Mouse (Mus musculus): ENCODE measurements around the gene Crtam.

The Crtam gene

GRCm38 (mm10) chr9:41004415-41004814 is at the start of gene Crtam:
TSS of gene Crtam (minus strand) at chr9:41004628.
- no peak for ATAC-seq (ENCODE audit: low TSS enrichment)

DNA sequence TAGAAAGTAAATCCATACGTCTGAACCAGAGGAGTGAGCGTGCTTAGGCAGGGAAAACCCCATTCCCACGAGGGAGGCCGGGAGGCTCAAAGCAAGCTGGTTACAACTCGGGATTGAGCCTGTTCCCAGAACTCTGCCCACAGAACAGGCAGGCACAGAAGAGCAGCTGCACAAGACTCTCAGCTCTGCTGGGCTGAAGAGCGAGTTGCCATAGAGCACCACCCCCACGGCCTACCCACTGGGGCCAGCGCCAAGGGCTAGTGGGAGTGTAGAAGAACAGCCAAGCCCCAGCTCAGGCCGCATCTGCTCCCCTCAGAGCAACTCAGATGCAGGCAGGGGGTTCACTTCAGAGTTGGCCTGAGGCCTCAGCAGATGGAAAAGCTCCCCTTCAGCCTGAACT is 49.7 kb upstream of the Crtam start:
- ATAC-seq (ENCODE audit: low TSS enrichment): peak; percentile 90

GRCm38 (mm10) chr9:41053478-41053877 is 49.0 kb upstream of the Crtam start:
- no peak for ATAC-seq (ENCODE audit: low TSS enrichment)

GRCm38 (mm10) chr9:41051080-41051932 is 46.9 kb upstream of the Crtam start:
- no peak; the same call in 1 of the 2 replicates for ATAC-seq (ENCODE audit: low TSS enrichment)

GRCm38 (mm10) chr9:41050331-41051079 is 46.1 kb upstream of the Crtam start:
- ATAC-seq (ENCODE audit: low TSS enrichment): peak; percentile 53

DNA sequence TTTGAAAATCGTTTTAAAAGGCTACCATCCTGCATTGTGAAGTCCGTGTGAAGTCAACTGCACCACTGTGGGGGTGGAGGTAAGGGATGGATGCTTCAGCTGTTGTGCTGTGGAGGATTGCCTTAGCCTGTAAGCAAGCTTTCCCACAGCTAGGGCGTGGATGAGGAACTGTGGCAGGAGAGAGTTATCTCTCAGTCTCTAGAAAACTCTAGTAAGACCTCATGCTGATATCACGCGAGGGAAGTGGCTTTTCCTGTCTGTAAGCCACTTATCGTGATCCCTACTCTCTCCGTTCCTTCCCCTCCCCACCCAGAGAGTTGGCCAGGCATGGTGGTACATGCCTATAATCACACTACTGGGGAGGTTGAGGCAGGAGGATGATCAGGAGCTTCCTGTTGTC is 44.9 kb upstream of the Crtam start:
- no peak for ATAC-seq (ENCODE audit: low TSS enrichment)

GRCm38 (mm10) chr9:41048820-41049219 is 44.4 kb upstream of the Crtam start:
- peak; percentile 50 for ATAC-seq (ENCODE audit: low TSS enrichment)

GRCm38 (mm10) chr9:41048216-41048615 is 43.8 kb upstream of the Crtam start:
- ATAC-seq (ENCODE audit: low TSS enrichment): no peak

DNA sequence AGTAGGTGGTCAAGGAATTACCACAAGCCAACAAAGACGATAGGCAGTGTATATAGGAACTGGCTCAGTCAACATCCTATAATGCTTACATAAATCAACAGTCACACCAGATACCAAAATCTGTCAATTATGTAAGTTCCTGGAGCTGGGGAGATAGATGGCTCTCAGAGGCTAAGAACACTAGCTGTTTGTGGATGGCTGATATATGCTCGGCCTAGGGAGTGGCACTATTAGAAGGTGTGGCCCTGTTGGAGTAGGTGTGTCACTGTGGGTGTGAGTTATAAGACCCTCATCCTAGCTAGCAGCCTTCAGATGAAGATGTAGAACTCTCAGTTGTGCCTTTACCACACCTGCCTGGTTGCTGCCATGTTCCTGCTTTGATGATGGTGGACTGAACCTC is 43.2 kb upstream of the Crtam start:
- ATAC-seq (ENCODE audit: low TSS enrichment): no peak

DNA sequence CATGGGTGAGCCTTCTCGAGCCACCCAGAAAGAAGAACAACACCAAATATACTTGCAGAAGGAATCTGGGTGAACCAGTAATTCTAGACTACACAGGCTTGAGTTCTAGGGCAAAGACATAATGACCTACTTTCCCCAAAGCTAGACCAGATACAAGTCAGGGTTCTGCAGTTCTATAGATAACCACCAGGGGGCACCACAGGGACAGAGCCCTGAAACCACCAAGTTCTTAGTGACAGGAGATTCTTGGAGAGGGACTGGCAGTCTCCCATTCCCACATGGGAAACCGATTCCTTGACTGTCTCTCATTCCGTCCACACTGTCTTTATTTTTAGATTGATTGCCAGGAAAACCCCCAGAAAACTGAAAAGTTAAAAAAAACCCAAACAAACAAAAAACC is 40.2 kb upstream of the Crtam start:
- ATAC-seq (ENCODE audit: low TSS enrichment): peak; percentile 71; the same call in 1 of the 2 replicates

- ATAC-seq (ENCODE audit: low TSS enrichment): no peak
Measured at GRCm38 (mm10) chr9:41043641-41044040, 39.2 kb upstream of the Crtam start.

DNA sequence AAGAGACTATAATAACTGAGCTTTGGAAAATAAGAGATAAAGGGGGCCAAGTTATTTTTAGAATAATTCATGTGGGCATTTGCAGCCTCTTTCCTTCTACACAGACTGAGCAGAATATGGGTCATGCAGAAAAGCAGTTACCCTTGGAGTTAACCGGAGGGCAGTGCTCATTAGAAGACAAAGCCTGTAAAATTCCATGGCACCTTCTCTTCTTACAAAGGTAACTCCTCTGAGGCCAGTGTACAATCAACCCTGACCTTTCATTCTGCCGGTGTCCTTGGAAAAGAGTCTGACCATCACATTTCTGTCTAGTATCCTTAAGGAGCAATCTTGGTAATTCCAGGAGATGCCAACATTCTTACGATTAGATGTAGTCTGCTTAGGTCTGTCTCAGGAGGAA is 37.0 kb upstream of the Crtam start:
- ATAC-seq (ENCODE audit: low TSS enrichment): no peak

GRCm38 (mm10) chr9:41038150-41038664 is 33.8 kb upstream of the Crtam start:
- no peak for ATAC-seq (ENCODE audit: low TSS enrichment)

DNA sequence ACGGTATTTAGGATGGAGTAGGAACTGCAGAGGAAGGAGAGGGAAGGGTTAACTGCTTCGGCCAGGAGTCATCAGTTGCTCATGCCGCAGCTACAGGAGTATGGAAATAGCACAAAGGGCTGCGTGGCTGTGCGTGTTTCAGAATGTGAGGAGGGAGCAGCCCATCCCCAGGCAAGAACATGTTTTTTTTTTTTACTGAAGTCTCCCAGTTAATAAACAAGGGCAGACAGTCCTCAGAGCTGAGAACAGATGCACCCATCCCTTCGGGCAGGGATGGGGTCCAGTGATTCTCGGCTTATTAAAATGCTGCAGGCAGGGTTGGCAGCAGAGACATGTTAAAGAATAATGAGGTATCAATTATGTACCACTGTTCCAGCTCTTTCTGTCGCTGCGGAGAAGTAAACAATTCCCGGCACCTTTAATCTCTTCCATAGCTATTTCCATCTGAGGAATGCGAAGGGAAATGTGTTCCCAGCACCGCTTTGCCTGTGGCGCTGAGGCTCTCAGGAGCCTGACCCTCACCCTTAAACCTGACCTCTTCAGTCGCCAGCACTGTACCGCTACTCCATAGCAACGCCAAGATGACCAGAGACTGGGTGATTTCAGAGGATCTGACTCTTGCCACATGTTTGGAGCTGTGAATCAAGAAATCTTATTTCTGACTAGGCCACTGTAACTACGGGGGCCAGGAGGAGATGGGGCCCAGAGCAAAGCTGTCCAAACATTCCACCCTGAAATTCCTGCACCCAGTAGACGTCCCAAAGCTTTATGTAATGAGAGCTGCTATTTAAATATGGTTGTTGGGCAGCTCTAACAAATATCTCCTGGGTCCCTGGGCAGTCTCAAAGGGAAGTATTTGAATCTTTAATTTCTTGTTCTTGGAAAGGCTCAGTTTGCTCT is 27.4 kb upstream of the Crtam start:
- no peak for ATAC-seq (ENCODE audit: low TSS enrichment)

- no peak; the same call in 1 of the 2 replicates for ATAC-seq (ENCODE audit: low TSS enrichment)
Measured at GRCm38 (mm10) chr9:41029827-41030226, 25.4 kb upstream of the Crtam start.

DNA sequence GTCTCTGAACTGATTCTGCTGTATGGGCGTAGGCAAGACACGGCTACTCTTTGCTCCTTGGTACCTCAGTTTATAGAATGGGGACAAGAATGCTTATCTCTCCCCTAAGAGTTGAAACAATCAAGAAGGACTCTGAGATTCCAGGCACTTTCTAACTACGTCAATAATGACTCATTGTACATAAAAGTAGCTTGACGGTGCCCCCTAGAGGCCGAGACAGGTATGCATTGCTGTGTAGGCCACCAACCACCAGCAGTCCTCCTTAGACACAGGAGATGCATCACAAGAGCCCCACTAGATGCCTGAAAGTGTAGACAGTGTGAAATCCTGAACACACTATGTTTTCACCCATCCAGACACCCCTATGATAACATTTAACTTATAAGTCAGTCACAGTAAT is 24.0 kb upstream of the Crtam start:
- ATAC-seq (ENCODE audit: low TSS enrichment): peak; percentile 57; the same call in 1 of the 2 replicates

DNA sequence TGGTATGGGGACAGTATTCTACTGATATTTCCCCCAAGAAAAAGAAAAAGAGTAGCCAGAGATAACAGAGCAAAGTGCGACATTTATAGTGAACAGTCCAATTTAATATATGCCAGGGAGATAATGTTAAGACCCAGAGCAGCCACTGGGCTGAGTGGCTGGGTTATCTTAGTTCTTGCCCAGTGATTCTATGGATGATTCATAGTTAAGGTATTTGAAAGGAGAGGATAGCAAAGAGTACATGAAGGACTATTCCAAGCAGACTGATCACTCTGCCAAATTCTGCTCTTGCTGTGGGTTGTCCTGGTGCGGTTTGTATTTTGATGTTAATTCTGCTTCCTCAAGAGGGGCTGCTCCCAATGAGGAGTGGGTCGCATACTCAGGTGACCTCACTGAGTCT is 17.3 kb upstream of the Crtam start:
- ATAC-seq (ENCODE audit: low TSS enrichment): no peak

DNA sequence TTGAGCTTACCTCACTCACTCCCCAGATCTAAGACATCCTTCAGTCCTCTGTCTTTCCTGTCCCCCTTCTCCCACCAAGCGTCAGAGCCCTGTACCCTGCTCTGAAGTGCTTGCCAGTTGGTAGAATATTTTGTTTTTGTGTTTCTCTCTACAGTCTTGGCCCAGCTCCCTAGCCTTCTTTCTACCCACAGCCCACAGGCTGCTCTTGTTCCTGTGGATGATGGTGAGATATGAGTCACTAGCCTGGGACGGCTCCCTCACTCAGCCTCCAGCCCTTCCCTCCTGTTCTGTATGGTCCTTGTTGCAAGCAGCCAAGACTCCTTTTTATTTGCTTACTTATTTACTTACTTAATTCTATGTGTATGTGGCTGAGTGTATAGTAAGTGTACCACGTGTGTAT is 16.1 kb upstream of the Crtam start:
- ATAC-seq (ENCODE audit: low TSS enrichment): peak; percentile 98

- ATAC-seq (ENCODE audit: low TSS enrichment): peak; percentile 76
Measured at GRCm38 (mm10) chr9:41014512-41014911, 10.1 kb upstream of the Crtam start.

GRCm38 (mm10) chr9:41012456-41012855 is 8.0 kb upstream of the Crtam start:
- ATAC-seq (ENCODE audit: low TSS enrichment): no peak
